Mouse (Mus musculus) stomach, embryonic 15.5 days (tissue): ENCODE data around the gene Fnip1. TPM values are rescaled to one million over a fixed set of nuclear protein-coding genes. Genes with fewer than 3 reads are reported as not detected.

Experiments
- polyA plus RNA-seq: library from polyadenylated mRNA; unstranded; fragments of >200 nt; fragmentation: Nextera tagmentation; extraction: Ambion mirVana; gene quantifications from 2 replicates; pipeline ENCODE4 v1.2.1, GENCODE M21; 2015

Gene Fnip1
- polyA plus RNA-seq, 1 experiment from 2014 or later = 10.6 TPM

Other genes starting within 250 kb of the Fnip1 start
- gene Csf2, start 188.5 kb upstream of the Fnip1 start, polyA plus RNA-seq = 0.23 TPM in 1 of 2 replicates, not detected in the other
- gene Il3, start 170.9 kb upstream of the Fnip1 start, polyA plus RNA-seq = not detected in 2 replicates
- 2.2 and 2.7 TPM in 2 replicates for gene Acsl6, start 134.4 kb upstream of the Fnip1 start, polyA plus RNA-seq
- not detected in 2 replicates for gene Meikin, start 67.5 kb upstream of the Fnip1 start, polyA plus RNA-seq
- gene Rapgef6, start 84.6 kb downstream of the Fnip1 start, polyA plus RNA-seq = 32.0 and 34.6 TPM in 2 replicates